Mouse (Mus musculus): ENCODE results near the gene Gas7. TPM values are rescaled to one million over a fixed set of nuclear protein-coding genes. Genes with fewer than 3 reads are reported as not detected.

Gene Gas7
- total RNA-seq, 1 experiment = 2.4 TPM

DNA sequence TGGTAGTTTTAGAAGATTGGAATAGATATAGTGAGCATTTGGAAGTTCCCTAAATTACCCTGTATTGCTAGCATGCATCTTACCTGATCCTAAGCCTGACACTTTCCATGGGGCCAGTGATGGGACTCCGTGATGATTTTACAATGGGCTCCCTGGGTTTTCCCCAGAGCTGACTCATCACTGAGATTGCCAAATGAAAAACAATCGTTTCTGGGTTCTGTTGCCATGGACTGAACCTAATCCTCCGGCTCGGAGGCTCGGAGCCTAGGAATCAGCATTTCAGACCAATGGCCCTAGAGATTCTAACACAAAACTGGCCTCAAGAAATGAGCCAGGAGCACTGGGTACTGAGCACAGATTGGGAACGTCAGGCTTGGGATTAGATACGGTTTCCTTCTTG is 167.1 kb downstream of the Gas7 start:
- no peak for TF ChIP-seq MAFK (IDR thresholded peaks at IDR 0.05; ENCODE audit: insufficient read depth, low read depth, low read length)
- no peak for TF ChIP-seq ZC3H11A (IDR thresholded peaks at IDR 0.05; ENCODE audit: borderline replicate concordance, low read depth, low read length)
- TF ChIP-seq CHD2 (IDR thresholded peaks at IDR 0.05; ENCODE audit: low read depth, low read length) = no peak
- no peak for TF ChIP-seq ZNF384 (IDR thresholded peaks at IDR 0.05; ENCODE audit: low read depth, low read length)
- no peak for TF ChIP-seq HCFC1 (IDR thresholded peaks at IDR 0.05; ENCODE audit: borderline replicate concordance, insufficient read depth, low read length)
- Histone ChIP-seq H3K9me3 (ENCODE audit: control insufficient read depth, insufficient read depth, low read depth, low read length) (no peaks in the 10 kb centered on the region), H3K4me1 (ENCODE audit: control insufficient read depth in 2 of 2, insufficient read depth in 2 of 2, low read length in 2 of 2, poor library complexity in 1 of 2) (no peaks in the 10 kb centered on the region), H3K36me3 (ENCODE audit: control insufficient read depth, insufficient read depth, low read length, poor library complexity, severe bottlenecking) (no peaks in the 10 kb centered on the region), H3K27ac (ENCODE audit: insufficient read depth, low read depth, low read length, poor library complexity, severe bottlenecking) (no peak overlapping the region), H3K4me3 (ENCODE audit: insufficient read depth in 1 of 2, low read depth in 1 of 2, low read length in 2 of 2, poor library complexity in 1 of 2, severe bottlenecking in 1 of 2) (no peak overlapping the region), H3K9ac (ENCODE audit: insufficient read depth, low read depth, low read length, poor library complexity, severe bottlenecking) (no peak overlapping the region)
- no peak for DNase-seq (ENCODE audit: low read depth, low spot score)
- in situ Hi-C loops (cut with MboI; ENCODE audit: low sequenced_read_pairs in 2 of 2, unreplicated experiment in 2 of 2) = no loop called here

DNA sequence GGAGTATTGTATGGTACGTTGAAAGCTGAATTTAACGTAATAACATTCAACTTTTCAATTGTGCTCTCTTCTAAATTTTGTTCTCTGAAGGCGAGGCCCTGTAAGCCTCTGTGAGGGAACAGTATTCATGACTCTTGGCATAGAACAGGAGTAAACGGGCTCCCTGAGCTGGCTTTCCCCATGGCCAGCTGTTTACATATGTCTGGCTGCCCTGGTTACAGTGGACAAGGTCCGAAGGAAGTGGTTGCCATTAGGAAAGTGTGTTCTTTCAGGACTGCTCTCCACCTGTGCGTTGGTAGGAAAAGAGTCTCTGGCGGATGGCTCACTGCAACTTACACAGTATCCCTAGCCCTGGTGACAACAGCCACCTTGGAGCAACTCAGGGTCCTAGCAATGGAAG is 171.9 kb downstream of the Gas7 start:
- in situ Hi-C loops (cut with MboI; ENCODE audit: low sequenced_read_pairs in 2 of 2, unreplicated experiment in 2 of 2) = no loop called here
- DNase-seq (ENCODE audit: low read depth, low spot score) = no peak
- H3K9ac ChIP-seq (ENCODE audit: insufficient read depth, low read depth, low read length, poor library complexity, severe bottlenecking) = no peak overlapping the region
- no peaks in the 10 kb centered on the region for H3K9me3 ChIP-seq (ENCODE audit: control insufficient read depth, insufficient read depth, low read depth, low read length)
- H3K4me3 ChIP-seq (ENCODE audit: insufficient read depth in 1 of 2, low read depth in 1 of 2, low read length in 2 of 2, poor library complexity in 1 of 2, severe bottlenecking in 1 of 2) = no peak overlapping the region
- H3K36me3 ChIP-seq (ENCODE audit: control insufficient read depth, insufficient read depth, low read length, poor library complexity, severe bottlenecking) = no peaks in the 10 kb centered on the region
- no peak for TF ChIP-seq ZNF384 (IDR thresholded peaks at IDR 0.05; ENCODE audit: low read depth, low read length)
- TF ChIP-seq MAFK (IDR thresholded peaks at IDR 0.05; ENCODE audit: insufficient read depth, low read depth, low read length) = no peak
- no peak for TF ChIP-seq CHD2 (IDR thresholded peaks at IDR 0.05; ENCODE audit: low read depth, low read length)
- no peak for TF ChIP-seq HCFC1 (IDR thresholded peaks at IDR 0.05; ENCODE audit: borderline replicate concordance, insufficient read depth, low read length)
- no peak for TF ChIP-seq ZC3H11A (IDR thresholded peaks at IDR 0.05; ENCODE audit: borderline replicate concordance, low read depth, low read length)
- H3K4me1 ChIP-seq (ENCODE audit: control insufficient read depth in 2 of 2, insufficient read depth in 2 of 2, low read length in 2 of 2, poor library complexity in 1 of 2) = no peaks in the 10 kb centered on the region
- H3K27ac ChIP-seq (ENCODE audit: insufficient read depth, low read depth, low read length, poor library complexity, severe bottlenecking) = no peak overlapping the region

DNA sequence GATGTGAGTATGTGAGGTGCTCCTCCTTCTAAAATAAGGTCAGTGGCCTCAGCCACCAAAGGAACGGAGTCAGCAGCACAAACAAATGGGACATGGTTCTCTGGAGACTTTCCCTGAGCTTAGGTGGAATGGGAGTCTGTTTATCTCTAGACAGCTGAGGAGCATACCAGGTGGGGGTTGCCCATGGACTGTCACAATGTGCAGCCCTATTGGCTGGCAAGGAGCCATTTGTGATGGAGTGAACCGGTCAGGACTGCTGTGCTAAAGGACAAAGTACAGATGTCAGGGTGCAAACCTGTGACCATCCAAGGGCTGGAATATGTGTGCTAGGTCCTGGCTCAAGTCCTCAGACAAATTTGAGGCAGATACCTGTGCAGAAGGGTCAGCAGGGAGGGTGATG is 173.3 kb downstream of the Gas7 start:
- TF ChIP-seq ZNF384 (IDR thresholded peaks at IDR 0.05; ENCODE audit: low read depth, low read length) (no peak), HCFC1 (IDR thresholded peaks at IDR 0.05; ENCODE audit: borderline replicate concordance, insufficient read depth, low read length) (no peak)
- Histone ChIP-seq H3K9ac (ENCODE audit: insufficient read depth, low read depth, low read length, poor library complexity, severe bottlenecking) (no peak overlapping the region), H3K27ac (ENCODE audit: insufficient read depth, low read depth, low read length, poor library complexity, severe bottlenecking) (no peak overlapping the region), H3K36me3 (ENCODE audit: control insufficient read depth, insufficient read depth, low read length, poor library complexity, severe bottlenecking) (no peaks in the 10 kb centered on the region), H3K4me1 (ENCODE audit: control insufficient read depth in 2 of 2, insufficient read depth in 2 of 2, low read length in 2 of 2, poor library complexity in 1 of 2) (no peaks in the 10 kb centered on the region), H3K9me3 (ENCODE audit: control insufficient read depth, insufficient read depth, low read depth, low read length) (no peaks in the 10 kb centered on the region), H3K4me3 (ENCODE audit: insufficient read depth in 1 of 2, low read depth in 1 of 2, low read length in 2 of 2, poor library complexity in 1 of 2, severe bottlenecking in 1 of 2) (no peak overlapping the region)
- DNase-seq (ENCODE audit: low read depth, low spot score) = no peak
- in situ Hi-C loops (cut with MboI; ENCODE audit: low sequenced_read_pairs in 2 of 2, unreplicated experiment in 2 of 2) = no loop called here

DNA sequence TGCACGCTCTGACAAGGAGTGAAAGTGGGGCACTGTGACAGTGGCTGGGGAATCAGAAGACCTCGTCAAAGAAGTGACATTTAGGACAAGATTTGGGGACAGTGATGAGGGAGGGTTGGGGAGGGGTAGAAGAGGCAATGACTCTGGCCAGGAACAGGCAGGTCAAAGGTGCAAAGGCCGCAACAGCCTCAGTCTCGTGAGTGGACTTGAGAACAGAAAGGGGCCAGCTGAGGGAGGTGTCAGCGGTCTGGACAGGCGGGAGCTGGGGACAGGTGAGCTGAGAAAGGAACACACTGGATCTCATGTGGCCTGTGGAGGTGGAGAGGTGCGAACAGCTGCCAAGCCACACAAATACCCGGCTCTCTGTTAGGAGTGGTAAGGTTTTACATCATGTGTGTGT is 177.7 kb downstream of the Gas7 start:
- no peak for TF ChIP-seq HCFC1 (IDR thresholded peaks at IDR 0.05; ENCODE audit: borderline replicate concordance, insufficient read depth, low read length)
- no peak for TF ChIP-seq MAFK (IDR thresholded peaks at IDR 0.05; ENCODE audit: insufficient read depth, low read depth, low read length)
- no peak for TF ChIP-seq ZC3H11A (IDR thresholded peaks at IDR 0.05; ENCODE audit: borderline replicate concordance, low read depth, low read length)
- TF ChIP-seq CHD2 (IDR thresholded peaks at IDR 0.05; ENCODE audit: low read depth, low read length) = no peak
- no peak for TF ChIP-seq ZNF384 (IDR thresholded peaks at IDR 0.05; ENCODE audit: low read depth, low read length)
- Histone ChIP-seq H3K36me3 (ENCODE audit: control insufficient read depth, insufficient read depth, low read length, poor library complexity, severe bottlenecking) (no peaks in the 10 kb centered on the region), H3K4me3 (ENCODE audit: insufficient read depth in 1 of 2, low read depth in 1 of 2, low read length in 2 of 2, poor library complexity in 1 of 2, severe bottlenecking in 1 of 2) (no peak overlapping the region), H3K9ac (ENCODE audit: insufficient read depth, low read depth, low read length, poor library complexity, severe bottlenecking) (no peak overlapping the region), H3K4me1 (ENCODE audit: control insufficient read depth in 2 of 2, insufficient read depth in 2 of 2, low read length in 2 of 2, poor library complexity in 1 of 2) (no peaks in the 10 kb centered on the region), H3K27ac (ENCODE audit: insufficient read depth, low read depth, low read length, poor library complexity, severe bottlenecking) (no peak overlapping the region), H3K9me3 (ENCODE audit: control insufficient read depth, insufficient read depth, low read depth, low read length) (no peaks in the 10 kb centered on the region)
- in situ Hi-C loops (cut with MboI; ENCODE audit: low sequenced_read_pairs in 2 of 2, unreplicated experiment in 2 of 2) = no loop called here
- no peak for DNase-seq (ENCODE audit: low read depth, low spot score)

DNA sequence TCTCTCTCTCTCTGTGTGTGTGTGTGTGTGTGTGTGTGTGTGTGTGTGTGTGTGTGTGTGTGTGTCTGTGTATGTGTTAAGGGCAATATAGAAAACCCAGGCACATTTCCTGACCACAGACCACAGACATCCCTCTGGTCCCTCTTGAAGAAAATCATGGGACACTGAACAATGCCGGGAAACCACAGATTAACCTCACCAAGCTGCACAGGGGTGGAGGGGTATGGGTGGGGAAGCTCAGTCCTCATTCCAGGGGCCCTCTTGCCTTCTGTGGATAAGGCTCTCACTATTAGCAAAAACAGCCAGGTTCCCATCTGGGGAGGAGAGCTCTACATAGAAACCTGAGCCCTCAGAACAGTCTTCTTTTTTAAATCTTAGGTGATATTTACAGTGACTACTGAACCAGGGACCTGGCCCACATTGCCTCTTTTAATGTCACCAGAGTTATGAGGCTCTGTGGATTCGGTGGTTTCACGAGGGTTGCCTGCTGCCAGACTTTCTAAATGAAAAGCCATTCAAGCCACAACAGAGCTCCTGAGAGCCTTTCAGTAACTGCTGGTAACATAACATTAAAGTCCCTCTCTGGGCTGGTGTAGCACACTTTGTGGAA is 178.5 kb downstream of the Gas7 start:
- DNase-seq (ENCODE audit: low read depth, low spot score) = no peak
- H3K9ac ChIP-seq (ENCODE audit: insufficient read depth, low read depth, low read length, poor library complexity, severe bottlenecking) = no peak overlapping the region
- no peak overlapping the region for H3K4me3 ChIP-seq (ENCODE audit: insufficient read depth in 1 of 2, low read depth in 1 of 2, low read length in 2 of 2, poor library complexity in 1 of 2, severe bottlenecking in 1 of 2)
- H3K9me3 ChIP-seq (ENCODE audit: control insufficient read depth, insufficient read depth, low read depth, low read length) = no peaks in the 10 kb centered on the region
- H3K36me3 ChIP-seq (ENCODE audit: control insufficient read depth, insufficient read depth, low read length, poor library complexity, severe bottlenecking) = no peaks in the 10 kb centered on the region
- TF ChIP-seq MAFK (IDR thresholded peaks at IDR 0.05; ENCODE audit: insufficient read depth, low read depth, low read length) (no peak), ZNF384 (IDR thresholded peaks at IDR 0.05; ENCODE audit: low read depth, low read length) (no peak), HCFC1 (IDR thresholded peaks at IDR 0.05; ENCODE audit: borderline replicate concordance, insufficient read depth, low read length) (no peak), ZC3H11A (IDR thresholded peaks at IDR 0.05; ENCODE audit: borderline replicate concordance, low read depth, low read length) (no peak), CHD2 (IDR thresholded peaks at IDR 0.05; ENCODE audit: low read depth, low read length) (no peak)
- in situ Hi-C loops (cut with MboI; ENCODE audit: low sequenced_read_pairs in 2 of 2, unreplicated experiment in 2 of 2) = no loop called here
- H3K4me1 ChIP-seq (ENCODE audit: control insufficient read depth in 2 of 2, insufficient read depth in 2 of 2, low read length in 2 of 2, poor library complexity in 1 of 2) = no peaks in the 10 kb centered on the region
- H3K27ac ChIP-seq (ENCODE audit: insufficient read depth, low read depth, low read length, poor library complexity, severe bottlenecking) = no peak overlapping the region

Measured in ES-E14 (cell line).